Mouse (Mus musculus): Measurements from ENCODE around the gene Rnf157. TPM values are rescaled to one million over a fixed set of nuclear protein-coding genes. Genes with fewer than 3 reads are reported as not detected.

Gene Rnf157
- total and polyA plus RNA-seq, 3 experiments: 8.7 to 39.3 (median 10.9) TPM

GRCm38 (mm10) chr11:116337531-116337930, 75.3 kb downstream of the Rnf157 start:
- Histone ChIP-seq H3K4me1 (ENCODE audit: control insufficient read depth in 1 of 2, insufficient read depth in 2 of 2) (peaks cover 24 to 74% of the 10 kb centered on the region in 2 experiments), H3K9me3 (replicated peaks; ENCODE audit: low read length) (no peaks in the 10 kb centered on the region), H3K79me2 (replicated peaks; ENCODE audit: control insufficient read depth, extremely low read depth, insufficient read depth, poor library complexity, severe bottlenecking) (no peaks in the 10 kb centered on the region), H3K4me3 (replicated peaks in 1 of 3; ENCODE audit: low read depth in 2 of 3, low read length in 2 of 3, poor library complexity in 1 of 3) (no peak overlapping the region), H3K4me2 (ENCODE audit: insufficient read depth, low read depth, poor library complexity, severe bottlenecking) (no peak overlapping the region), H3K27me3 (replicated peaks) (peaks cover 16% of the 10 kb centered on the region), H3K36me3 (replicated peaks in 1 of 2; ENCODE audit: control insufficient read depth in 1 of 2, insufficient read depth in 1 of 2, low read length in 1 of 2) (peaks cover 11 to 18% of the 10 kb centered on the region in 2 experiments), H3K27ac (ENCODE audit: insufficient read depth, low read depth) (no peak overlapping the region), H3K9ac (ENCODE audit: insufficient read depth, low read depth) (no peak overlapping the region)
- DNase-seq (ENCODE audit: extremely low read depth): no peak
- dilution Hi-C loops (cut with MboI; ENCODE audit: extremely low pct_ligation_motif_present, extremely low pct_unique_long_range_greater_than_20kb, low sequenced_read_pairs) (no loop called here), in situ Hi-C loops (cut with MboI; ENCODE audit: low pct_ligation_motif_present, low pct_unique_long_range_greater_than_20kb, low sequenced_read_pairs) (no loop called here)
- TF ChIP-seq MXI1 (IDR thresholded peaks at IDR 0.05; ENCODE audit: low read depth, low read length) (0 out of 2 replicates have a peak, but pooled peaks have one; percentile 23), SMC3 (IDR thresholded peaks at IDR 0.05; ENCODE audit: low read depth, low read length) (no peak)

- Histone ChIP-seq H3K4me2 (ENCODE audit: insufficient read depth, low read depth, poor library complexity, severe bottlenecking) (no peak overlapping the region), H3K27ac (ENCODE audit: insufficient read depth, low read depth) (no peak overlapping the region), H3K27me3 (replicated peaks) (peaks cover 16% of the 10 kb centered on the region), H3K79me2 (replicated peaks; ENCODE audit: control insufficient read depth, extremely low read depth, insufficient read depth, poor library complexity, severe bottlenecking) (no peaks in the 10 kb centered on the region), H3K9me3 (replicated peaks; ENCODE audit: low read length) (no peaks in the 10 kb centered on the region), H3K4me1 (ENCODE audit: control insufficient read depth in 1 of 2, insufficient read depth in 2 of 2) (peaks cover 24 to 74% of the 10 kb centered on the region in 2 experiments), H3K4me3 (replicated peaks in 1 of 3; ENCODE audit: low read depth in 2 of 3, low read length in 2 of 3, poor library complexity in 1 of 3) (peak overlapping the region in 2 of 3 experiments; percentile 4 to 58), H3K9ac (ENCODE audit: insufficient read depth, low read depth) (no peak overlapping the region), H3K36me3 (replicated peaks in 1 of 2; ENCODE audit: control insufficient read depth in 1 of 2, insufficient read depth in 1 of 2, low read length in 1 of 2) (peaks cover 7 to 14% of the 10 kb centered on the region in 2 experiments)
- in situ Hi-C loops (cut with MboI; ENCODE audit: low pct_ligation_motif_present, low pct_unique_long_range_greater_than_20kb, low sequenced_read_pairs) (no loop called here), dilution Hi-C loops (cut with MboI; ENCODE audit: extremely low pct_ligation_motif_present, extremely low pct_unique_long_range_greater_than_20kb, low sequenced_read_pairs) (no loop called here)
- no peak for DNase-seq (ENCODE audit: extremely low read depth)
- TF ChIP-seq E2F4 (IDR thresholded peaks at IDR 0.05; ENCODE audit: insufficient replicate concordance, low read depth, low read length) (no peak), MYC (IDR thresholded peaks at IDR 0.05; ENCODE audit: low read depth, low read length) (no peak), USF2 (conservative IDR thresholded peaks at IDR 0.05; ENCODE audit: low read depth, low read length) (no peak), NELFE (IDR thresholded peaks at IDR 0.05; ENCODE audit: low read depth, low read length) (no peak), ZC3H11A (IDR thresholded peaks at IDR 0.05; ENCODE audit: low read depth, low read length) (no peak), PAX5 (IDR thresholded peaks at IDR 0.05; ENCODE audit: low read length) (no peak), MAX (IDR thresholded peaks at IDR 0.05; ENCODE audit: low read length) (no peak), IRF4 (IDR thresholded peaks at IDR 0.05; ENCODE audit: low read depth, low read length) (peak; percentile 86), TBP (conservative IDR thresholded peaks at IDR 0.05; ENCODE audit: low read depth, low read length) (0 out of 2 replicates have a peak, but pooled peaks have one; percentile 27), MEF2A (IDR thresholded peaks at IDR 0.05; ENCODE audit: borderline replicate concordance, low read depth, low read length) (peak; percentile 58; the same call in 1 of the 2 replicates), SIN3A (IDR thresholded peaks at IDR 0.05; ENCODE audit: low read length) (no peak), USF1 (IDR thresholded peaks at IDR 0.05; ENCODE audit: low read depth, low read length) (no peak), UBTF (IDR thresholded peaks at IDR 0.05; ENCODE audit: low read depth, low read length) (peak; percentile 78; the same call in 1 of the 2 replicates), POLR2AphosphoS2 (IDR thresholded peaks at IDR 0.05; ENCODE audit: low read depth, low read length) (no peak), MXI1 (IDR thresholded peaks at IDR 0.05; ENCODE audit: low read depth, low read length) (no peak), JUND (conservative IDR thresholded peaks at IDR 0.05; ENCODE audit: low read depth, low read length) (no peak), EP300 (IDR thresholded peaks at IDR 0.05; ENCODE audit: low read length) (peak; percentile 60), BHLHE40 (IDR thresholded peaks at IDR 0.05; ENCODE audit: low read depth, low read length) (peak; percentile 51), GABPA (IDR thresholded peaks at IDR 0.05; ENCODE audit: insufficient replicate concordance, low read depth, low read length) (no peak), ZMIZ1 (IDR thresholded peaks at IDR 0.05; ENCODE audit: low read depth, low read length) (no peak; the same call in 1 of the 2 replicates), JUN (IDR thresholded peaks at IDR 0.05; ENCODE audit: insufficient read depth, low read depth, low read length) (no peak), RCOR1 (conservative IDR thresholded peaks at IDR 0.05; ENCODE audit: low read depth, low read length) (0 out of 2 replicates have a peak, but pooled peaks have one; percentile 28), CHD1 (IDR thresholded peaks at IDR 0.05; ENCODE audit: low read depth, low read length) (no peak; the same call in 1 of the 2 replicates), ZKSCAN1 (IDR thresholded peaks at IDR 0.05; ENCODE audit: borderline replicate concordance, low read depth, low read length) (no peak), RAD21 (IDR thresholded peaks at IDR 0.05; ENCODE audit: low read depth, low read length) (no peak), POLR2A (IDR thresholded peaks at IDR 0.05; ENCODE audit: low read depth, low read length) (no peak; the same call in 1 of the 2 replicates), SMC3 (IDR thresholded peaks at IDR 0.05; ENCODE audit: low read depth, low read length) (peak; percentile 3; the same call in 1 of the 2 replicates), TCF12 (IDR thresholded peaks at IDR 0.05; ENCODE audit: low read depth, low read length) (peak; percentile 54; the same call in 1 of the 2 replicates), MAZ (IDR thresholded peaks at IDR 0.05; ENCODE audit: low read depth, low read length) (peak; percentile 59; the same call in 1 of the 2 replicates), HCFC1 (IDR thresholded peaks at IDR 0.05; ENCODE audit: low read depth, low read length) (no peak), ELF1 (IDR thresholded peaks at IDR 0.05; ENCODE audit: low read depth, low read length) (no peak), CTCF (conservative IDR thresholded peaks at IDR 0.05 in 1 of 2, IDR thresholded peaks at IDR 0.05 in 1 of 2; ENCODE audit: low read depth in 2 of 2, low read length in 2 of 2) (no peak), ETS1 (conservative IDR thresholded peaks at IDR 0.05; ENCODE audit: low read depth, low read length) (peak; percentile 28; the same call in 1 of the 2 replicates)
Measured at GRCm38 (mm10) chr11:116337000-116337399, 75.8 kb downstream of the Rnf157 start.

Data from CH12.LX (cell line).